ENCODE assay signal across 33 mouse cellular contexts in genomic region chr5:77340033-77340432, GRCm38 (mm10).
"Had no signal": no experiment of that assay in that cellular context is flagged by ENCODE, and none has a peak within 500 bp of the region (broad histone marks: within the 10 kb centered on the region; RNA-seq: fewer than 3 reads in every experiment).

No protein-coding gene starts in this region.

- ATAC-seq: hindbrain, embryonic 16.5 days; hindbrain, postnatal 0 days; inflammation-experienced regulatory T-cells, adult 6 months; intestine, embryonic 15.5 days; intestine, embryonic 16.5 days; intestine, postnatal 0 days had no signal

- H3K4me2 ChIP-seq: heart, embryonic 11.5 days; heart, embryonic 12.5 days; heart, embryonic 13.5 days; heart, embryonic 15.5 days; hindbrain, embryonic 12.5 days; hindbrain, embryonic 13.5 days; hindbrain, embryonic 14.5 days; hindbrain, embryonic 15.5 days; intestine, embryonic 15.5 days; kidney, embryonic 15.5 days had no signal

- H3K9ac ChIP-seq: heart, embryonic 12.5 days; heart, embryonic 13.5 days; heart, embryonic 15.5 days; hindbrain, embryonic 12.5 days; hindbrain, embryonic 13.5 days; hindbrain, embryonic 14.5 days; hindbrain, embryonic 15.5 days; intestine, embryonic 15.5 days; kidney, embryonic 15.5 days had no signal

- H3K27me3 ChIP-seq: heart, embryonic 12.5 days; heart, embryonic 13.5 days; heart, embryonic 15.5 days; hindbrain, embryonic 12.5 days; hindbrain, embryonic 13.5 days; hindbrain, embryonic 15.5 days; intestine, embryonic 15.5 days; kidney, embryonic 15.5 days had no signal

- H3K4me1 ChIP-seq: heart, embryonic 10.5 days; heart, embryonic 12.5 days; heart, embryonic 13.5 days; heart, embryonic 15.5 days; hindbrain, embryonic 10.5 days; hindbrain, embryonic 12.5 days; hindbrain, embryonic 13.5 days; hindbrain, embryonic 15.5 days; intestine, embryonic 15.5 days; kidney, embryonic 15.5 days had no signal

- DNase-seq: heart, postnatal 14 days; heart, postnatal 36 days; heart, postnatal 4 days; kidney, adult 18-20 months; kidney, adult 2 months; kidney, adult 8-10 months; kidney, adult 9 months; kidney, postnatal 10 days; kidney, postnatal 14 days; kidney, postnatal 25 days; kidney, postnatal 36 days; kidney, postnatal 4 days; layer of hippocampus, adult 9-11 months; layer of hippocampus, postnatal 36 days had no signal

- H3K9me3 ChIP-seq: heart, embryonic 10.5 days; heart, embryonic 12.5 days; heart, embryonic 13.5 days; heart, embryonic 15.5 days; hindbrain, embryonic 10.5 days; hindbrain, embryonic 12.5 days; hindbrain, embryonic 13.5 days; hindbrain, embryonic 15.5 days; intestine, embryonic 15.5 days; kidney, embryonic 15.5 days had no signal

- H3K4me3 ChIP-seq: heart, embryonic 10.5 days; heart, embryonic 12.5 days; heart, embryonic 13.5 days; heart, embryonic 15.5 days; hindbrain, embryonic 10.5 days; hindbrain, embryonic 12.5 days; hindbrain, embryonic 13.5 days; hindbrain, embryonic 15.5 days; intestine, embryonic 15.5 days; kidney, embryonic 15.5 days; layer of hippocampus, adult 2 months had no signal

- H3K27ac ChIP-seq: heart, embryonic 10.5 days; heart, embryonic 13.5 days; heart, embryonic 15.5 days; hindbrain, embryonic 10.5 days; hindbrain, embryonic 12.5 days; hindbrain, embryonic 13.5 days; hindbrain, embryonic 14.5 days; hindbrain, embryonic 15.5 days; hindbrain, postnatal 0 days; intestine, embryonic 15.5 days; kidney, embryonic 15.5 days; kidney, postnatal 0 days; layer of hippocampus, adult 2 months had no signal
